Mouse (Mus musculus): ENCODE results near the gene Pdgfa. TPM values are rescaled to one million over a fixed set of nuclear protein-coding genes. Genes with fewer than 3 reads are reported as not detected.

The Pdgfa gene
- total RNA-seq, 2 experiments from 2014 or later = 31.1 to 34.3 TPM

- peak; percentile 53 to 67 for DNase-seq
Measured at GRCm38 (mm10) chr5:138953986-138954385, 43.2 kb downstream of the Pdgfa start.

GRCm38 (mm10) chr5:138952969-138953368, 44.2 kb downstream of the Pdgfa start:
- DNase-seq = peak; percentile 47 to 64

GRCm38 (mm10) chr5:138951305-138951704, 45.9 kb downstream of the Pdgfa start:
- DNase-seq = no peak

GRCm38 (mm10) chr5:138949165-138949564, 48.0 kb downstream of the Pdgfa start:
- DNase-seq = no peak

GRCm38 (mm10) chr5:138948031-138948980, 48.9 kb downstream of the Pdgfa start:
- DNase-seq = peak; percentile 46 to 64

- no peak for DNase-seq
Measured at GRCm38 (mm10) chr5:138947487-138947886, 49.7 kb downstream of the Pdgfa start.

- no peak for DNase-seq
Measured at GRCm38 (mm10) chr5:138946931-138947330, 50.2 kb downstream of the Pdgfa start.

- no peak for DNase-seq
Measured at GRCm38 (mm10) chr5:138945011-138945410, 52.2 kb downstream of the Pdgfa start.

- no peak for DNase-seq
Measured at GRCm38 (mm10) chr5:138944551-138944950, 52.6 kb downstream of the Pdgfa start.

- DNase-seq = no peak
Measured at GRCm38 (mm10) chr5:138941842-138942241, 55.3 kb downstream of the Pdgfa start.

GRCm38 (mm10) chr5:138940576-138940975, 56.6 kb downstream of the Pdgfa start:
- no peak for DNase-seq

- DNase-seq = no peak
Measured at GRCm38 (mm10) chr5:138938572-138939163, 58.5 kb downstream of the Pdgfa start.

GRCm38 (mm10) chr5:138936399-138937089, 60.6 kb downstream of the Pdgfa start:
- DNase-seq = no peak

GRCm38 (mm10) chr5:138934540-138934939, 62.6 kb downstream of the Pdgfa start:
- peak; percentile 36 to 52 for DNase-seq

- DNase-seq = no peak
Measured at GRCm38 (mm10) chr5:138932460-138933432, 64.4 kb downstream of the Pdgfa start.

- DNase-seq = no peak
Measured at GRCm38 (mm10) chr5:138931836-138932235, 65.3 kb downstream of the Pdgfa start.

GRCm38 (mm10) chr5:138929879-138930507, 67.2 kb downstream of the Pdgfa start:
- no peak for DNase-seq

Data from adrenal gland, postnatal 36 days (tissue).